Mouse (Mus musculus) hindbrain, embryonic 15.5 days (tissue): ENCODE results near the gene Smpdl3a. TPM values are rescaled to one million over a fixed set of nuclear protein-coding genes. Genes with fewer than 3 reads are reported as not detected.

Experiments
- ATAC-seq: fragments of 200-750 bp; cut with Nextera tagmentation; 2 replicates; pipeline ENCODE4 v1.8.0; 2017; ENCODE audit warnings: low read depth, moderate number of reproducible peaks, moderate TSS enrichment; ENCODE audit not compliant: low FRiP score
- H3K27ac ChIP-seq: fragments of 300-500 bp; sonication (generic); replicated peaks from 2 replicates; pipeline ENCODE4 v1.5.1; 2015; ENCODE audit warnings: mild to moderate bottlenecking, inconsistent platforms
- H3K27me3 ChIP-seq: fragments of 300-500 bp; sonication (generic); 2 replicates; pipeline ENCODE4 v1.6.1; 2015; ENCODE audit warnings: control low read depth, inconsistent platforms
- H3K36me3 ChIP-seq: fragments of 300-500 bp; sonication (generic); 2 replicates; pipeline ENCODE4 v1.6.1; 2015; ENCODE audit warnings: control low read depth, inconsistent platforms
- H3K4me1 ChIP-seq: fragments of 300-500 bp; sonication (generic); replicated peaks from 2 replicates; pipeline ENCODE4 v1.6.1; 2015; ENCODE audit warnings: control low read depth, inconsistent platforms
- H3K4me2 ChIP-seq: fragments of 300-500 bp; sonication (generic); 2 replicates; pipeline ENCODE4 v1.6.1; 2015; ENCODE audit warnings: moderate library complexity, mild to moderate bottlenecking, inconsistent platforms
- H3K4me3 ChIP-seq: fragments of 300-500 bp; sonication (generic); 2 replicates; pipeline ENCODE4 v1.5.1; 2015; ENCODE audit warnings: mild to moderate bottlenecking, inconsistent platforms
- H3K9ac ChIP-seq: fragments of 300-500 bp; sonication (generic); 2 replicates; pipeline ENCODE4 v1.6.1; 2015; ENCODE audit warnings: inconsistent platforms
- H3K9me3 ChIP-seq: fragments of 300-500 bp; sonication (generic); 2 replicates; pipeline ENCODE4 v1.6.1; 2016; ENCODE audit warnings: control low read depth, inconsistent platforms
- WGBS: fragments of 180-500 bp; shearing (Covaris S2); methylation state at CpG from one replicate; pipeline ENCODE4 v1.1.7; 2015; 5-methylcytosine and 5-hydroxymethylcytosine counted together
- polyA plus RNA-seq: library from polyadenylated mRNA; unstranded; fragments of >200 nt; fragmentation: Nextera tagmentation; extraction: Ambion mirVana; gene quantifications from 2 replicates; pipeline ENCODE4 v1.2.1, GENCODE M21; 2015

The Smpdl3a gene
- polyA plus RNA-seq, 1 experiment from 2014 or later: 32.1 TPM

DNA sequence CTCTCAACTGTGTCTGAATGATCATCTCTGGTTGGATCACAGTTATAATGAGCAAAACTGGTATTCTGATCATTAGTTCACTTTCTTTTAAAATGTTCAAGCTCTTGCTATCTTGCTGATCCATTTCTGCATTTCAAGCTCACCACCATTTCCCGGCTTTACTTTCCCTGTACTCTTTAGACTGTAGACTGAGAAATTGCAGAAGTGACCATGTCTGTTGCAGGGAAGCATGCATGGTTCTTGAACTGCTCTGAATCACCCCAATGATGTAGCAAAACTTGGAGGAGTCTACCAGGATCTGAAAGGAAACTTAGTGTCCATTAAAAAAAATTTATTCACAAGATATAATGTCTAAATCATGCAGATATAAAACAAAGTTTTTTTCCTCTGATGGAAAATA is 1.2 kb upstream of the Smpdl3a start:
- Histone ChIP-seq H3K4me1 (peaks cover 17% of the 10 kb centered on the region), H3K9ac (no peak overlapping the region), H3K27ac (no peak overlapping the region), H3K36me3 (no peaks in the 10 kb centered on the region), H3K27me3 (no peaks in the 10 kb centered on the region), H3K4me2 (no peak overlapping the region), H3K9me3 (peaks cover 6% of the 10 kb centered on the region; the same call in 1 of the 2 replicates), H3K4me3 (no peak overlapping the region)
- no peak for ATAC-seq
- 93% methylated on average over 1 of the region's 1 CpGs for WGBS

GRCm38 (mm10) chr10:57794491-57795461 is 641 bp downstream of the Smpdl3a start:
- Histone ChIP-seq H3K4me3 (peak overlapping the region; percentile 58), H3K36me3 (no peaks in the 10 kb centered on the region), H3K9me3 (peaks cover 6% of the 10 kb centered on the region; the same call in 1 of the 2 replicates), H3K4me2 (peak overlapping the region; percentile 95), H3K27ac (peak overlapping the region; percentile 69), H3K9ac (peak overlapping the region; percentile 61), H3K27me3 (no peaks in the 10 kb centered on the region), H3K4me1 (peaks cover 17% of the 10 kb centered on the region)
- ATAC-seq: peak; percentile 87
- under 1% methylated on average over 44 of the region's 44 CpGs for WGBS

GRCm38 (mm10) chr10:57795542-57795941 is 1.4 kb downstream of the Smpdl3a start:
- H3K36me3 ChIP-seq: no peaks in the 10 kb centered on the region
- no peak for ATAC-seq
- H3K4me1 ChIP-seq: peaks cover 17% of the 10 kb centered on the region
- H3K27me3 ChIP-seq: no peaks in the 10 kb centered on the region
- WGBS: 44% methylated on average over 4 of the region's 4 CpGs
- peaks cover 6% of the 10 kb centered on the region; the same call in 1 of the 2 replicates for H3K9me3 ChIP-seq
- no peak overlapping the region for H3K9ac ChIP-seq
- peak overlapping the region; percentile 69; the same call in 1 of the 2 replicates for H3K27ac ChIP-seq
- H3K4me2 ChIP-seq: peak overlapping the region; percentile 95
- peak overlapping the region; percentile 58 for H3K4me3 ChIP-seq

GRCm38 (mm10) chr10:57796057-57796456 is 1.9 kb downstream of the Smpdl3a start:
- Histone ChIP-seq H3K9ac (no peak overlapping the region), H3K4me3 (no peak overlapping the region), H3K27me3 (no peaks in the 10 kb centered on the region), H3K4me2 (peak overlapping the region; percentile 95; the same call in 1 of the 2 replicates), H3K27ac (no peak overlapping the region), H3K4me1 (peaks cover 17% of the 10 kb centered on the region), H3K9me3 (peaks cover 6% of the 10 kb centered on the region; the same call in 1 of the 2 replicates), H3K36me3 (no peaks in the 10 kb centered on the region)
- ATAC-seq: peak; percentile 54
- WGBS: 47% methylated on average over 4 of the region's 4 CpGs

DNA sequence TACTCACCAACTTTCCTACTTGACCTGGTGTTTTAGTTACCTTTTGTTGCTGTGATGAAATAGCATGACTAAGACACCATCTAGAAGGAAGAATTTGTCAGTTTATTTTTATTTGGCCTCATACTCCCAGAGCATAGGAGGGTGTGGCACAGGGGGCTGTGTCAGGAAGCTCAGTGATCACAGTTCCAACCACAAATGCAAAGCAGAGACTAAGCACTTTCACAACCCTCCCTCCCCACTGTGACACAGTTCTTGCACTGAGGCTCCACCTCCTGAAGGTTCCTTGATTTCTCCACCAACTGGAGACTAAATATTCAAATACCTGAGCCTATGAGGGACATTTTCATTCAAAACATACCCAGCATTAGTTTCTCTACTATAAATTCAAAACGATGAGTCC is 5.4 kb downstream of the Smpdl3a start:
- Histone ChIP-seq H3K36me3 (no peaks in the 10 kb centered on the region), H3K9me3 (no peaks in the 10 kb centered on the region), H3K4me2 (no peak overlapping the region), H3K4me1 (peaks cover 11% of the 10 kb centered on the region), H3K27ac (no peak overlapping the region), H3K4me3 (no peak overlapping the region), H3K27me3 (no peaks in the 10 kb centered on the region), H3K9ac (no peak overlapping the region)
- 90% methylated on average over 1 of the region's 1 CpGs for WGBS
- ATAC-seq: no peak

DNA sequence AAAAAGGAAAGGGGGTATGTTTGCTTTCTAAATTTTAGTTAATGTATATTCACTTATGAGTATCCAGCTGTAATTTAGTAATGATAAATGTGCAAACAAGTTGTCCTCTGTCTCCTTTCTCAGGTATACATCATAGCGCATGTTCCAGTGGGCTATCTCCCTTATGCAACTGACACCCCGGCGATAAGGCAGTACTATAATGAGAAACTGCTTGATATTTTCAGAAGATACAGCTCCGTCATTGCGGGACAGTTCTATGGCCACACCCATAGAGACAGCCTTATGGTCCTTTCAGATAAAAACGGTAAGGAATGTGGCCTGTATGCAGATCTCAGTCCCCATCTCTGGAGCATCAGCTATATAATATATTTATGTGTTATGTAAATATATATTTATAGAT is 13.6 kb downstream of the Smpdl3a start:
- no peaks in the 10 kb centered on the region for H3K4me1 ChIP-seq
- H3K27me3 ChIP-seq: no peaks in the 10 kb centered on the region
- no peak overlapping the region for H3K4me2 ChIP-seq
- H3K36me3 ChIP-seq: 0 out of 2 replicates have a peak, but pooled peaks cover 4% of the 10 kb centered on the region
- 94% methylated on average over 6 of the region's 6 CpGs for WGBS
- no peak overlapping the region for H3K4me3 ChIP-seq
- H3K9ac ChIP-seq: no peak overlapping the region
- H3K27ac ChIP-seq: no peak overlapping the region
- no peaks in the 10 kb centered on the region for H3K9me3 ChIP-seq
- ATAC-seq: no peak

GRCm38 (mm10) chr10:57812161-57812856 is 18.2 kb downstream of the Smpdl3a start:
- 0 out of 2 replicates have a peak, but pooled peaks cover 4% of the 10 kb centered on the region for H3K36me3 ChIP-seq
- no peaks in the 10 kb centered on the region for H3K9me3 ChIP-seq
- no peak overlapping the region for H3K4me2 ChIP-seq
- no peak overlapping the region for H3K27ac ChIP-seq
- no peak overlapping the region for H3K4me3 ChIP-seq
- H3K9ac ChIP-seq: no peak overlapping the region
- no peak for ATAC-seq
- 91% methylated on average over 5 of the region's 5 CpGs for WGBS
- H3K4me1 ChIP-seq: no peaks in the 10 kb centered on the region
- H3K27me3 ChIP-seq: no peaks in the 10 kb centered on the region

GRCm38 (mm10) chr10:57814295-57814694 is 20.2 kb downstream of the Smpdl3a start:
- Histone ChIP-seq H3K9ac (no peak overlapping the region), H3K36me3 (0 out of 2 replicates have a peak, but pooled peaks cover 4% of the 10 kb centered on the region), H3K9me3 (no peaks in the 10 kb centered on the region), H3K4me1 (no peaks in the 10 kb centered on the region), H3K27ac (no peak overlapping the region), H3K4me2 (no peak overlapping the region), H3K27me3 (no peaks in the 10 kb centered on the region), H3K4me3 (no peak overlapping the region)
- WGBS: 56% methylated on average over 2 of the region's 2 CpGs
- no peak for ATAC-seq

GRCm38 (mm10) chr10:57815869-57816268 is 21.7 kb downstream of the Smpdl3a start:
- Histone ChIP-seq H3K27me3 (no peaks in the 10 kb centered on the region), H3K27ac (no peak overlapping the region), H3K4me1 (no peaks in the 10 kb centered on the region), H3K4me3 (no peak overlapping the region), H3K9ac (no peak overlapping the region), H3K36me3 (0 out of 2 replicates have a peak, but pooled peaks cover 4% of the 10 kb centered on the region), H3K9me3 (no peaks in the 10 kb centered on the region), H3K4me2 (no peak overlapping the region)
- no peak for ATAC-seq
- WGBS: 78% methylated on average over 6 of the region's 6 CpGs

DNA sequence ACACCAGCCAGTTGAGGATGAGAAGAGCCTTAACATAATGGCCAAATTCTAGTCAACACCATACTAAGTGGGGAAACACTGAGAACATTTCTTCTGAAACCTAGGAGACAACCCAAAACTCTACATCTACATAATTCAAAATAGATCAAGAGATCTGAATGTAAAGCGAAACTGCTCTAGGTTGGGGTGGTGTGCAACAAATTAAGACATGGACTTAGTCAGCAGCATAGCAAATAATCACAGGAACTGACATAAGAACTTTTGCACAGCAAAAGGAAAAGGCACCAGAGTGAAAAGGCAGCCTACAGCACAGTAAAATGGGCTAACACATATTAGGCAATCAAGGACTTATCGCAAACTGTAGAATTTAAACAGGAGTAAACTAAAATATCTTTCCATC is 25.1 kb downstream of the Smpdl3a start:
- Histone ChIP-seq H3K4me2 (no peak overlapping the region), H3K27me3 (no peaks in the 10 kb centered on the region), H3K36me3 (no peaks in the 10 kb centered on the region), H3K4me3 (no peak overlapping the region), H3K27ac (no peak overlapping the region), H3K9me3 (no peaks in the 10 kb centered on the region), H3K9ac (no peak overlapping the region), H3K4me1 (no peaks in the 10 kb centered on the region)
- ATAC-seq: no peak
- WGBS: over 99% methylated on average over 2 of the region's 2 CpGs

DNA sequence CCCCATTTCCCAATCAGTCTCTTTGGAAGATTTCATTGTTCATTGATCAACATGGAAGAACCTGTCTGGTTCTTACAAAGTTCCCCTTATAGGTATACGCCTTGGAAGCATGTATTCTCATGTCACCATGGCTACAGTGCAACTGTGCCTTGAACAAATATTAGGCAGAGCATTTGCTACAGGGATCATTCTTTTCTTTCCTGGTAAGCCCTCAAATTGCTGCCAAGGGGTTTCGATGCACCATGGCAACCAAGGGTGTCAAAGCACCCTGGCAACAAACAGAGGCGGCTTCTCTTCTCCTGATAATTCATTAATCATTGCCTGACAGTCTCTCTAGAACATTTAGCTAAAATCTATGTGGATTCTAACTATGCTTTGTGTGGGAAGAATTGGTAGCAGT is 28.3 kb downstream of the Smpdl3a start:
- ATAC-seq: peak; percentile 91
- Histone ChIP-seq H3K36me3 (no peaks in the 10 kb centered on the region), H3K4me1 (no peaks in the 10 kb centered on the region), H3K9me3 (no peaks in the 10 kb centered on the region), H3K27me3 (no peaks in the 10 kb centered on the region), H3K4me2 (no peak overlapping the region), H3K4me3 (no peak overlapping the region), H3K9ac (no peak overlapping the region), H3K27ac (peak overlapping the region; percentile 30)
- WGBS: 9% methylated on average over 3 of the region's 3 CpGs

- H3K9ac ChIP-seq: no peak overlapping the region
- H3K27ac ChIP-seq: no peak overlapping the region
- H3K4me3 ChIP-seq: no peak overlapping the region
- no peak overlapping the region for H3K4me2 ChIP-seq
- H3K9me3 ChIP-seq: no peaks in the 10 kb centered on the region
- ATAC-seq: peak; percentile 87
- no peaks in the 10 kb centered on the region for H3K27me3 ChIP-seq
- H3K4me1 ChIP-seq: no peaks in the 10 kb centered on the region
- WGBS: 13% methylated on average over 5 of the region's 5 CpGs
- H3K36me3 ChIP-seq: no peaks in the 10 kb centered on the region
Measured at GRCm38 (mm10) chr10:57828649-57829048, 34.5 kb downstream of the Smpdl3a start.
